Mouse (Mus musculus): ENCODE results near the gene Parvb.

GRCm38 (mm10) chr15:84191724-84192057 is 40.2 kb upstream of the Parvb start:
- TF ChIP-seq EP300 (IDR thresholded peaks at IDR 0.05; ENCODE audit: low read depth in 1 of 2, low read length in 2 of 2) = no peak
- no peak for TF ChIP-seq USF1 (IDR thresholded peaks at IDR 0.05; ENCODE audit: low read depth, low read length)
- no peak for TF ChIP-seq CTCF (IDR thresholded peaks at IDR 0.05 in 2 of 3, conservative IDR thresholded peaks at IDR 0.05 in 1 of 3; ENCODE audit: control insufficient read depth in 1 of 3, insufficient read depth in 1 of 3, low read depth in 2 of 3, low read length in 3 of 3, poor library complexity in 1 of 3, severe bottlenecking in 1 of 3)

Measured in MEL (cell line).